Mouse (Mus musculus) kidney, adult 9 months (tissue): ENCODE data around the gene Nosip.

Experiments
- DNase-seq: peaks from one replicate; pipeline ENCODE4 v3.0.0; 2022

Gene Nosip

DNA sequence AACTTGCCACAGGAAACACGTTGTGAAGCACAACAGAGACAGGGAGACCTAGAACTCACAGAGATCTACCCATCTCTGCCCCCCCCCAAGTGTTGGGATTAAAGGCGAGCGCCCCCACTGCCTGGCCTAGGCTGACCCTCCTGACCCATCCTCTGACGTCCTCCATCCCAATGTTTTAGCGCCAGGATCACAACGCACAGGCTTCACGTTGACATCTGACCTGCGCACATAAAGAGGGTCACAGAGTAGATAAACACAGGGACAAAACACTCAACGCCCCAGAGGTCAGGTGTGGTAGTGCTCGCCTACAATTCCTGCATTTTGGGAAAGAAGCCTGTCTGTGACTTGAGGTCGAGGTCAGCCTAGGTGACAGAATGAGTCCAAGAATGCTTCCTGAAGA, 25.5 kb upstream of the Nosip start:
- no peak for DNase-seq

DNA sequence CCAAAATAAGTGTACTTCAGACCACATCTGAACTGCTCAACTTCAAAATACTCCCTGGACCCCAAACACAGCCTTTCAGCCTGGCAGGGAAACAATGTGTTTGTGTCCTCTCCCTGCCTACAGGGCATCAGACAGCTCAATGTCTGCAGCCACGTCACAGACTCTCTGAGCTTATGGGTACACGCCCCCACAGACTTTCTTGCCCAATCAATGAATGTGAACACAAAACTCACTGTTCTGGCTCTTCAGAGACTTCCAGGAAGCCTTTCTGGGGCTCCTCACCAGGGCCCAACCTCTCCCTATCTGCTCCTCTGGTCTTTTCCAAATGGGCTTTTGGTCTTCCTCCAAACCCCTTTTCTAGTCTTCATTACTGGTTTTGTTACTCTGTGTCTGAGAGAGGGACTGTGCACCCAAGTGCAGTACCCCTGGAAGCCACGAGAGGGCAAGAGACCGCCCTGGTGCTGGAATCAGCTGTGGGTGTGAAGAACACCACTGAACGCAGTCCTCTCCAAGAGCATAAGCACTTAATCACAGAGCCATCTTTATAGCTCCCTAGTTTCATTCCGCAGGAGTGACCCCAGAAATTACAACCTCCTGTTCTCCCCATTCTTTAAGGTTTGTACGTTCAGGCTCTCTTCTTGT, 24.4 kb upstream of the Nosip start:
- DNase-seq = peak; percentile 73

DNA sequence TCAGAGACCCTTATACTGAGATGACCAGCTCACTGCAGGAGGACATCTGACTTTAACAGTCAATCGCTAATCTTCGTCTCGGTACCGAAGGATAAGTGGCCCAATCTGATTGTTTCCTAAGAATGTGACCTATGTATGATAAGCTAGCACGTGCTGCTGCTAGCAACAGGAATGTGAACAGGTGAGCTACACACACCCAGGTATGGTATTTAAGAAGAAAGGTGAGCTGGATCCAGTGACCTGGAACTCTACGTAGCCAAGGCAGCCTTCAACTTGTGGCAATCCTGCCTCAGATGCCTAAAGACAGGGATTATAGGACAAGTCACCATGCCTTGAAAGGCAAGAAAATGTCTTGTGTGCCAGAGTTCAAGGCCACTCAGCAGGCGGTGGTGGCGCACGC, 23.8 kb upstream of the Nosip start:
- no peak for DNase-seq

DNA sequence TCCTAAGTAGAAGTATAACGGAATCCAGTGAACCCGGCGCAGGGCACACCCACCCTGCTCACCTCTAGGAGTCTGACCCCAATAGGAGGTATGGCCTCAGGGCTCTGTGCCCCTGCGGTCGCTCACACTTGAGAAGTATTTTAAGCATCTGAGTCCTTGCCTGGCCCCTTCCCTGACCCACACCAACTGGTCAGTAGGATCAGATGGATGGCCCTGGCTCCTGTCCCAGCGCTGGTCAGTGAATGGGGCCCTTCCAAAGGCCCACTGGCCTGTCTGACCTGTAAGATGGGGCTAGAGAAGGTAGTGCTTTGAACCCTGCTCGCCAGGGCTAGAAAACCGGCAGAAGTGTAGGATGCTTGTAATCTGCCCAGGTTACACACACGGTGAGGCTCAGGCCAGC, 21.4 kb upstream of the Nosip start:
- no peak for DNase-seq

DNA sequence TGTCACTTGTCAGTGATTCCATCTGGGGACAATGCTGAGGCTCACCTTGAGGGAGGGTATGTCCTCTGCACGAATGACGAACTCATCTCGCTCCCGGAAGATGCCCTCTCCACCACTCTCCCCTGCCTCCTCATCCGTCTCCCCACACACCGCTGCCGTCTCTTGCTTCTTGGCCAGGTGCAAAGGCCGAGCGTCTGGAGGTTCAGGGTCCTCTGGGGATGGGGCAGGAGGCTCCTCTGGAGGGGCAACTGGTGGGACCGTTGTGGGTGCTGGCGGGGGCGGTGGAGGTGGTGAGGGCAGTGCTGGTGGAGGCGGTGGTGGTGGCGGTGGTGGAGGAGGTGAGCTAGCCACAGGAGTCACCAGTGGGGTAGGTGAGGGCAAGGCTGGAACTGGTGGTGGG, 18.9 kb upstream of the Nosip start:
- DNase-seq = no peak

DNA sequence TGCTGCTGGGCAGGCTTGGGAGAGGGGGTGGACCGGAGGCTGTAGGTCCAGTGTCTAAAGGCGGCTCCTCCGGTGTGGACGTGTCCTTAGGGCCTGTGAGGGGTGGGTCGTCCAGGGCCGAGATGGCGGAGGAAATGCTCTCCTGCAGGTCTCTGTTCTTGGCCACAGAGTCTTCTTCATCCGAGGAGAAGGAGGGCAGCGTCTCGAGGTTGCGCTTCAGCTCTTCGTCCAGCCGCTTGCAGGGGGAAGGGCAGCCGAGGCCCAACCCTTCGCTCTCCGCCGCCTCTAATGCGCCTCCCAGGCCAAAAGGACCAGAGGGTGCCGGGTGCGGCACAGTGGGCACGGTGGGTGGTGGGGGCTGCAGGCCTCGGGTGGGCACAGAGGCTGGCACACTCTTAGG, 16.5 kb upstream of the Nosip start:
- no peak for DNase-seq

DNA sequence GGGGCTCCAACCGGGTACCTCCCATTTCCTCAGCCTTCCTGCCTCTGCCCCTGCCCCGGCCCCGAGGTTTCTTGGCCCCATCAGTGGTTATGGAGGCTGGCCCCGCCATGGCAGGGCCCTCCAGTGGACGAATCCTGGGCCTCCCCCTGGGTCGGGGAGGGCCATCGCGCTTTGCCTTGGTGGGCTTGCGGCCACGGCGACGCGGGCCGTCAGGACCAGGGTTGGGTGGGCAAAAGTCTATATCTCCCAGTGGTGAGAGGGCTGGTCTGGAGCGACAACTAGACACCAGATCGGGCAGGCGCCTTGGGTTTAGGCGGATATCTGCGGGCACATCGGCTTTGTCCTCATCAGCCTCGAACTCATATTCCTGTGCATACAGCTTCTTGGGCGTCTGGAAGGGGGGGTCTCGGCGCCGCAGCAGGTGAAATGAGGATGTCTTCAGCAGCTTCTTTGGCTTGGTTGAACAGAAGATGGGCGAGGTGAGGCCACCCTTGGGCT, 15.3 kb upstream of the Nosip start:
- no peak for DNase-seq

- DNase-seq = no peak
These were observed 14.7 kb upstream of the Nosip start for GRCm38 (mm10) chr7:45047491-45047890.

GRCm38 (mm10) chr7:45048001-45048890, 14.0 kb upstream of the Nosip start:
- no peak for DNase-seq

- no peak for DNase-seq
These were observed 13.1 kb upstream of the Nosip start for GRCm38 (mm10) chr7:45048923-45049657.

DNA sequence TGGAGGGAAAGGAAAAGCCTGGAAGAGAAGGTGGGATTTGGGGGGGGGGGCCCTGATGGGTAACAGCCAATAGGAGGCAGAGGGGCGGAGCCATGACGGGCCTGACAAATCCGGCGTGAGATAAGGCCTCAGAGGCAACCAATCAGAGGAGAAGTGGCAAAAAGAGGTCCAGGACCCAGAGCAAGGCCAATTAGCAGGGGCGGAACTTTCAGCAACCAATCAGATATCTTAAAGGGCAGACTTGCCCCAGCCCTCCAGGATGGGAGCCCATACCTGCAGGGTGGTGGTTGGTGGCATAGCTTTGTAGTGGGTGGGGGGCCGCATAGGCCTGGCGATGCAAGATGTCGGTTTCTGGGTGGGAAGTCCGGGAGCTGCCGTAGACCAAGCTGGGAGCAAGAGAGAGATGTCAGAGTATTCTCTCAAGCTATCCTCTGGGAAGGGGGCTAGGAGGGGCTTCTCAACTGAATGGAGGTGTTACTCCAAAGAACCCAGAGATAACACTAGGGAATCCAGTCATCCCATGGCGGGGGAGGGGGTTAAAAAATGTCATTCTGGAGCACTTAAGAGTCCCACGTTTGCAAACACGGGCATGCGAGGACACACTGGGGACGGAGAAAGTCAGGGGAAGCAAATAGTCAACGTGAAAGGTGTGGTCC, 11.2 kb upstream of the Nosip start:
- peak; percentile 75 for DNase-seq

DNA sequence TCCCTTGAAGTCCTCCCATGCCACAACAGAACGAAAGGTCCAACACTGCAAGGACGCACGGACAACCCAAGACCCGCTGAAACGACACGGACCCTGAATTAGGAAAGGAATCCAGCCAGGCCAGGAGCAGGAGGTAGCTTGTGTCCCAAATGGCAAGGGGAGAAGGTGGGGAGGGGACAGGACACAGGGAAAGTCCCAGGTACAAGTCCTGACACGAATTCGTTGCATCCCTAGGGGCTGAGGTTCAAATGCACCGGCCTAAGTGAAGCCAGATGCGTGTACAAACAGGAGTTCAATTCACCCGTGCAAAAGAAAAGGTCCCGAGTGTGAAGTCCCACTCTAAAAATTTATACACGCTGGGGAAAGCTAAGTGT, 10.6 kb upstream of the Nosip start:
- no peak for DNase-seq

GRCm38 (mm10) chr7:45052181-45052861, 9.9 kb upstream of the Nosip start:
- DNase-seq = peak; percentile 39

DNA sequence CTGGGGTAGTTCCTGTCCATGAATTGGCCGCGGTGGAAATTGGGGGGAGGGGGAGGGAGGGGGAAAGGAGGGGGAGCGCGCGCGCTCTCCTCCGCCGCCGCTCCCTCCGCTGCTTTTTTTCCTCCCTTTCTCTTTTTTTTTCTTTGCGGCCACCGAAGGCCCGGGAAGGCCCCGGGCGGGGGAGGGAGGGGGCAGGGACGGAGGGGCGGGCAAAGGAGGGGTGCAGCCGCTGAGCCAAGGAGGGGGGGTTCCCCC, 9.4 kb upstream of the Nosip start, which contains the start of gene Prr12:
Prr12 (minus strand) TSS at position 20 of the 255 bp plus-strand sequence.
- DNase-seq = no peak

GRCm38 (mm10) chr7:45053117-45053930, 8.9 kb upstream of the Nosip start:
- peak; percentile 74 for DNase-seq

DNA sequence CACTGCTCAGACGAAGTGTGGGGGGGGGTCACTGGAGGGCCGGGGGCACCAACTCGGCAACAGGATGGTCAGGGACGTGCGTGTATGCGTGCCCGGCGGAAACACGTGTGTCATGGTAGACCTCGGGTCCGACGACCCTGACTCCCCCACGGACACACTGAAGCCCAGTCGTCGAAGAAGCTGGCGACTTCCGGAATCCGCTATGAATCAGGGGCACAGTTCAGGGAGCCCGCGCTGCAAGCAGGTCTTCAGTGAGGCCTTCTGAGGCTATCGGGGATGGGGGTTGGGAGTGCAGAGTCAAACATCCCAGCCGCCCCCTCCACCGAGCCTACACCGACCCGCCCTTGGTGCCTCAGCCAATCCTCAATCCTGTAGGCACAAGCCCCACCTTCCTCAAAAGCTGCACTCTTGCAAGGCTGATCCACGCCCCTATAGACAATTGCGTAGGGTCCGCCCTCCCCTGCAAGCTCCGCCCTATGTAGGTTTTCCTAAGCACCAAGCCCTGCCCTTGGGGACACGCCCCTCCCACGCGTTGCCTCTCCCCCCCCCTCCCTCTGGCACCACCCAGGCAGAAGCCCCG, 8.2 kb upstream of the Nosip start:
- DNase-seq = peak; percentile 99

GRCm38 (mm10) chr7:45056329-45056971, 5.8 kb upstream of the Nosip start:
- DNase-seq = no peak

- DNase-seq = no peak
These were observed 5.3 kb upstream of the Nosip start for GRCm38 (mm10) chr7:45056972-45057348.

GRCm38 (mm10) chr7:45058607-45059571, 3.3 kb upstream of the Nosip start:
- no peak for DNase-seq
